Mouse (Mus musculus) G1E (cell line): ENCODE measurements around the gene Acot3. TPM values are rescaled to one million over a fixed set of nuclear protein-coding genes. Genes with fewer than 3 reads are reported as not detected.
"Not testable (repeated sequence)": the region's sequence is repeated elsewhere in the genome, so short reads cannot be mapped to it uniquely, and the experiment has no call there.

Experiments
- ATAC-seq: 2 replicates; pipeline ENCODE4 v1.8.0; 2016; ENCODE audit warnings: mild to moderate bottlenecking; ENCODE audit not compliant: insufficient number of reproducible peaks, poor library complexity, low FRiP score, severe bottlenecking; ENCODE audit errors: extremely low read depth
- DNase-seq: peaks from one replicate; pipeline ENCODE4 v3.0.0; 2012; ENCODE audit warnings: low spot score
- H3K27me3 ChIP-seq: 2 replicates; pipeline ENCODE4 v1.6.1; 2012; ENCODE audit warnings: mild to moderate bottlenecking, low read length, inconsistent platforms; ENCODE audit not compliant: insufficient read depth
- H3K36me3 ChIP-seq: replicated peaks from 2 replicates; pipeline ENCODE3; 2012; ENCODE audit warnings: mild to moderate bottlenecking, inconsistent platforms
- H3K4me1 ChIP-seq: 2 replicates; pipeline ENCODE4 v1.6.1; 2012; ENCODE audit warnings: low read depth, low read length, inconsistent platforms, mixed read lengths; ENCODE audit not compliant: insufficient read depth
- H3K4me3 ChIP-seq: 2 replicates; pipeline ENCODE4 v1.5.1; 2012; ENCODE audit warnings: low read depth, mild to moderate bottlenecking, inconsistent platforms, low read length, moderate library complexity, mixed read lengths
- H3K9me3 ChIP-seq: replicated peaks from 2 replicates; pipeline ENCODE4 v1.6.1; 2012; ENCODE audit warnings: inconsistent platforms
- CTCF ChIP-seq: IDR thresholded peaks from 2 replicates; pipeline ENCODE4 v1.5.1; 2012; ENCODE audit warnings: low read depth, low read length, inconsistent platforms, mixed read lengths
- GATA1 ChIP-seq: IDR thresholded peaks from 2 replicates; pipeline ENCODE4 v1.6.1; 2012; ENCODE audit warnings: borderline replicate concordance, low read length, inconsistent platforms, mixed read lengths
- GATA2 ChIP-seq: IDR thresholded peaks from 2 replicates; pipeline ENCODE4 v1.6.1; 2012; ENCODE audit warnings: low read depth, low read length, inconsistent platforms, borderline replicate concordance
- POLR2AphosphoS5 ChIP-seq: IDR thresholded peaks from 2 replicates; pipeline ENCODE4 v1.6.1; 2012; ENCODE audit warnings: low read depth, low read length, inconsistent platforms; ENCODE audit not compliant: insufficient replicate concordance
- TAL1 ChIP-seq: conservative IDR thresholded peaks from 2 replicates; pipeline ENCODE4 v1.6.1; 2012; ENCODE audit warnings: low read depth, low read length, inconsistent platforms, mixed read lengths
- polyA plus RNA-seq: library from polyadenylated mRNA; stranded (reverse); fragments of >175 nt; gene quantifications from 2 replicates; pipeline ENCODE4 v1.2.3, GENCODE M21; 2012
- total RNA-seq, 2 experiments: library from RNA; stranded (forward) in 1 of 2; stranded (reverse) in 1 of 2; fragments of 200-1000 nt in 1 of 2; fragments of >200 nt in 1 of 2; fragmentation: Nextera tagmentation in 1 of 2; gene quantifications; 2 replicates each; pipeline ENCODE4 v1.2.3; 2014 to 2017

Gene Acot3
- total and polyA plus RNA-seq, 3 experiments, result 0.03 TPM; not detected in 2

GRCm38 (mm10) chr12:84030659-84031332, 21.1 kb upstream of the Acot3 start:
- DNase-seq (peak; percentile 52), ATAC-seq (no peak)
- no peaks in the 10 kb centered on the region for H3K9me3 ChIP-seq
- peaks cover 17% of the 10 kb centered on the region for H3K27me3 ChIP-seq
- no peaks in the 10 kb centered on the region for H3K36me3 ChIP-seq
- H3K4me3 ChIP-seq, result no peak overlapping the region
- peaks cover 48% of the 10 kb centered on the region for H3K4me1 ChIP-seq
- TF ChIP-seq GATA1, result no peak
- TF ChIP-seq CTCF, result peak; percentile 97

GRCm38 (mm10) chr12:84032854-84033253, 19.1 kb upstream of the Acot3 start:
- Histone ChIP-seq H3K27me3 (peaks cover 3% of the 10 kb centered on the region; the same call in 1 of the 2 replicates), H3K36me3 (no peaks in the 10 kb centered on the region), H3K4me3 (no peak overlapping the region; the same call in 1 of the 2 replicates), H3K9me3 (peaks cover 1% of the 10 kb centered on the region; the same call in 1 of the 2 replicates), H3K4me1 (peaks cover 45% of the 10 kb centered on the region)
- DNase-seq, result no peak
- ATAC-seq, result no peak
- TF ChIP-seq TAL1 (no peak), GATA1 (no peak), CTCF (no peak), GATA2 (no peak), POLR2AphosphoS5 (no peak)

GRCm38 (mm10) chr12:84033302-84033701, 18.6 kb upstream of the Acot3 start:
- peaks cover 45% of the 10 kb centered on the region for H3K4me1 ChIP-seq
- H3K36me3 ChIP-seq, DNase-seq, H3K27me3 ChIP-seq, H3K9me3 ChIP-seq: not testable (repeated sequence)
- H3K4me3 ChIP-seq, result peak overlapping the region; percentile 26; the same call in 1 of the 2 replicates
- ATAC-seq, result peak; percentile 42

DNA sequence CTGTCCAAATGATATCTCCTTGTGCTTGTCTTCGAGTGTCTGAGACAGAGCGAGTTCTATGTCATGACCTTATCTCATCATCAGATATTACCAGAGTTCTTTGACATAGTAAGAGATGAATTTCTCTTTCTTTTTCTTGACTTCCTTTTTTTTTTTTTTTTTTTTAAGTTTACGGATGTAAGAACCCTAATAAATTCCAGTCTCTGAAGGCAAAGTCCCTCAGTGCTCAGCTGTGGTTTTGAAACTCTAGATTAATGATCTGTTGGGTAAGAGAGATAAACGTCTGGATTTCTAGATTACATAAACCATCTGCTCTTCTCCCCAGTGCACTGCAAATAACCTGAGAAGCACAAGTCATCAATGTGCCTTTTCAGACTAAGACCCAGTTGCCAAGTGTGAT, 17.8 kb upstream of the Acot3 start:
- ATAC-seq (peak; percentile 89), DNase-seq (no peak)
- Histone ChIP-seq H3K4me1 (peaks cover 45% of the 10 kb centered on the region), H3K4me3 (no peak overlapping the region), H3K9me3 (peaks cover 13% of the 10 kb centered on the region), H3K27me3 (no peaks in the 10 kb centered on the region), H3K36me3 (no peaks in the 10 kb centered on the region)
- peak; percentile 86 for TF ChIP-seq TAL1
- no peak for TF ChIP-seq POLR2AphosphoS5

- DNase-seq, ATAC-seq, H3K4me3 ChIP-seq, H3K27me3 ChIP-seq, H3K36me3 ChIP-seq: not testable (repeated sequence)
- peaks cover 28% of the 10 kb centered on the region for H3K4me1 ChIP-seq
- peaks cover 19% of the 10 kb centered on the region for H3K9me3 ChIP-seq
Measured at GRCm38 (mm10) chr12:84038241-84038640, 13.7 kb upstream of the Acot3 start, which contains the start of gene Acot4. Gene Acot4, plus strand, starts transcription at chr12:84038379.

DNA sequence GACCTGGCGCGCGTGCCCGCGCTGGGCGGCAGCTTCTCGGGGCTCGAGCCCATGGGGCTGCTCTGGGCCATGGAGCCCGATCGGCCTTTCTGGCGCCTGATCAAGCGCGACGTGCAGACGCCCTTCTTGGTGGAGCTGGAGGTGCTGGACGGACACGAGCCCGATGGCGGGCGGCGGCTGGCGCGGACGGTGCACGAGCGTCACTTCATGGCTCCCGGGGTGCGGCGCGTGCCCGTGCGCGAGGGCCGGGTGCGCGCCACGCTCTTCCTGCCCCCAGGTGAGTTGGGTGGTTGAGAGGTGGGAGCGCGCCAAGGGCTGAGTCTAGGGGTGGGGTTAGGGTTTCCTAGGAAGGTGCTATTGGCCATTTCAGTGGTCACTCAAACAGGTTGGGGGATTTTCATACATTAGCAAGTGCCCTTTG, 13.2 kb upstream of the Acot3 start, which contains the start of gene Gm49366:
TSS of gene Gm49366 (plus strand) at position 245 of the 421 bp plus-strand sequence.
- H3K36me3 ChIP-seq, DNase-seq, ATAC-seq, H3K4me3 ChIP-seq: not testable (repeated sequence)
- H3K4me1 ChIP-seq, result peaks cover 24% of the 10 kb centered on the region
- H3K9me3 ChIP-seq, result peaks cover 19% of the 10 kb centered on the region
- peaks cover 12% of the 10 kb centered on the region for H3K27me3 ChIP-seq

DNA sequence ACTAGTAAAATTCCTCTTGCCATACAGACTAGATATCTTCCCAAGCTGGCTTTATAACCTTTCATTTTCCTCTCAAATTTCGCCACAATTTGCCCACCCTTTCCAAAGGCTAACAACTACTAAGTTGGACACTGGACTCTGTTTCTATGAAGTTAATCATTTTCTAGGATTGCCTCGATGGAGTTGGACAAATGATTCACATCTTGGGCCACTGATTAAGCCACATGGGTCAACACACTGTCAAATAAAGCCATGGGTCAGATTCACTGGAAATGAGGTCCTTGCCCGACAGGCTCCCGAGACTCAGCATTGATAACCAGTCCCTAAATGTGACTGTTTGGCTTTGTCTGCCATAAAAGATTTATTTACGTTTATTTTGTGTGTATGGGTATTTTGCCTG, 9.7 kb upstream of the Acot3 start:
- peaks cover 22% of the 10 kb centered on the region for H3K27me3 ChIP-seq
- no peak for TF ChIP-seq GATA2
- no peak for TF ChIP-seq TAL1
- TF ChIP-seq POLR2AphosphoS5, result no peak
- no peak for TF ChIP-seq GATA1
- TF ChIP-seq CTCF, result no peak
- no peaks in the 10 kb centered on the region for H3K36me3 ChIP-seq
- H3K4me1 ChIP-seq, result peaks cover 6% of the 10 kb centered on the region
- ATAC-seq, result no peak
- H3K4me3 ChIP-seq, result no peak overlapping the region
- H3K9me3 ChIP-seq, result peaks cover 19% of the 10 kb centered on the region
- DNase-seq, result no peak
